Comparison of ENCODE assay signal across 20 mouse cellular contexts in the genomic region with DNA sequence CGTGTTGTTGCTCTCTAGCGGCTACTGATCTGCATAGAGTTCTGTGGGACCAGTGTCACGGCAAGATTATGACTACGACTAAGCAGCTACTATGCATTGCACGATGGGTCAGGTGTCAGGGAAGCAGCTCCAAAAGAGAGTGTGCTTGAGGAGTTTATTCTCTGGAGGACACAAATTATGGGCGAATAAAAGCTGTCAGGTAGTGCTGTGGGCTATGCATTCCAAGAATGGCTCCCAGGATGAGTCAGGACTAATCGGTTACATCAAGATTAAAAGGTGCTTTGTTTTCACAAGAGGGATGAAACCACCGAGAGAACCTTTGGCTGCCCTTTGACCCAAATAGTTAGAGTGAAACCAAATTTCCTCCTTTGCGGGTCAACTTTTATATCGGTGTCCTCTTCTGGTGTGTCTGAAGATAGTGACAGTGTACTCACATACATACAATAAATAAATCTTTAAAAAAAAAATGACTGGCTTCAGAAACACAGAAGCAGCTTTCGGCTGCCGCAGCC. TPM values are rescaled to one million over a fixed set of nuclear protein-coding genes. Genes with fewer than 3 reads are reported as not detected.
DNase-seq lines count a peak whose midpoint lies in the region; ATAC-seq and TF ChIP-seq lines count a peak whose summit lies in the region.
"Had no signal": no experiment of that assay in that cellular context is flagged by ENCODE, and none has a peak within 500 bp of the region (broad histone marks: within the 10 kb centered on the region; RNA-seq: fewer than 3 reads in every experiment).

No protein-coding gene starts in this region.

- no peaks in the 10 kb centered on the region; the same call in 1 of the 2 replicates for H3K4me1 ChIP-seq in liver, adult 2 months (ENCODE audit: control insufficient read depth, insufficient read depth, low read length)
- peaks cover 14% of the 10 kb centered on the region for H3K4me1 ChIP-seq in hindbrain, embryonic 14.5 days (replicated peaks; ENCODE audit: control insufficient read depth, insufficient read depth, low read length)
- peaks cover 17% of the 10 kb centered on the region for H3K4me1 ChIP-seq in midbrain, embryonic 15.5 days
- 0 out of 2 replicates have a peak, but pooled peaks cover 8% of the 10 kb centered on the region for H3K4me1 ChIP-seq in kidney, embryonic 15.5 days

- H3K4me3 ChIP-seq in liver, adult 2 months (ENCODE audit: insufficient read depth, low read depth, low read length) = no peak overlapping the region
- no peak overlapping the region for H3K4me3 ChIP-seq in hindbrain, embryonic 14.5 days (replicated peaks; ENCODE audit: low read length)
- H3K4me3 ChIP-seq in midbrain, embryonic 15.5 days = no peak overlapping the region
- H3K4me3 ChIP-seq in kidney, embryonic 15.5 days (replicated peaks) = no peak overlapping the region
- H3K4me3 ChIP-seq: embryonic facial prominence, embryonic 10.5 days; erythroblast, embryonic 14.5 days; gastrocnemius, adult 2 months had no signal

- peaks cover 9% of the 10 kb centered on the region; the same call in 1 of the 2 replicates for H3K36me3 ChIP-seq in liver, adult 2 months (ENCODE audit: control insufficient read depth, insufficient read depth, low read length)
- H3K36me3 ChIP-seq in hindbrain, embryonic 14.5 days (replicated peaks; ENCODE audit: control insufficient read depth, insufficient read depth) = peaks cover 8% of the 10 kb centered on the region; the same call in 1 of the 2 replicates
- no peaks in the 10 kb centered on the region for H3K36me3 ChIP-seq in midbrain, embryonic 15.5 days (replicated peaks)
- H3K36me3 ChIP-seq in kidney, embryonic 15.5 days = peaks cover 24% of the 10 kb centered on the region

- 40% methylated on average over 12 of the region's 12 CpGs for WGBS in liver, adult 2 months
- 70% methylated on average over 12 of the region's 12 CpGs for WGBS in hindbrain, embryonic 14.5 days
- WGBS in midbrain, embryonic 15.5 days = 76% methylated on average over 12 of the region's 12 CpGs
- 62% methylated on average over 12 of the region's 12 CpGs for WGBS in kidney, embryonic 15.5 days

- H3K9me3 ChIP-seq in hindbrain, embryonic 14.5 days (ENCODE audit: control insufficient read depth, low read length) = no peaks in the 10 kb centered on the region
- no peaks in the 10 kb centered on the region for H3K9me3 ChIP-seq in midbrain, embryonic 15.5 days
- no peaks in the 10 kb centered on the region for H3K9me3 ChIP-seq in kidney, embryonic 15.5 days (replicated peaks)
- H3K9me3 ChIP-seq: embryonic facial prominence, embryonic 10.5 days had no signal

- TF ChIP-seq CTCF in liver, adult 2 months (IDR thresholded peaks at IDR 0.05; ENCODE audit: low read depth, low read length) = no peak

- no peaks in the 10 kb centered on the region for H3K27me3 ChIP-seq in liver, adult 2 months (ENCODE audit: control insufficient read depth, insufficient read depth, low read length)
- no peaks in the 10 kb centered on the region for H3K27me3 ChIP-seq in hindbrain, embryonic 14.5 days (ENCODE audit: control insufficient read depth, insufficient read depth, low read length)
- H3K27me3 ChIP-seq in midbrain, embryonic 15.5 days (replicated peaks) = no peaks in the 10 kb centered on the region
- H3K27me3 ChIP-seq in kidney, embryonic 15.5 days = no peaks in the 10 kb centered on the region

- H3K79me2 ChIP-seq in liver, adult 2 months (ENCODE audit: control insufficient read depth, insufficient read depth, low read length) = no peaks in the 10 kb centered on the region

- no peak for TF ChIP-seq POLR2A in liver, adult 2 months (IDR thresholded peaks at IDR 0.05; ENCODE audit: extremely low read depth, insufficient read depth, low read length)

- no peak for ATAC-seq in hindbrain, embryonic 14.5 days (ENCODE audit: low FRiP score)
- ATAC-seq in midbrain, embryonic 15.5 days (replicated peaks) = no peak
- no peak for ATAC-seq in kidney, embryonic 15.5 days (replicated peaks; ENCODE audit: low FRiP score)

- no peak overlapping the region for H3K4me2 ChIP-seq in hindbrain, embryonic 14.5 days (replicated peaks)
- H3K4me2 ChIP-seq in midbrain, embryonic 15.5 days = no peak overlapping the region
- H3K4me2 ChIP-seq in kidney, embryonic 15.5 days = no peak overlapping the region

- H3K9ac ChIP-seq in liver, adult 2 months (ENCODE audit: low read depth, low read length) = no peak overlapping the region
- no peak overlapping the region for H3K9ac ChIP-seq in hindbrain, embryonic 14.5 days
- no peak overlapping the region for H3K9ac ChIP-seq in midbrain, embryonic 15.5 days
- H3K9ac ChIP-seq in kidney, embryonic 15.5 days = no peak overlapping the region

- DNase-seq in liver, adult 2 months (ENCODE audit: extremely low read depth, low read depth, low spot score) = peak; percentile 68
- DNase-seq in liver = no peak
- DNase-seq in fat pad, adult 2 months (ENCODE audit: extremely low read depth, low read depth, low spot score) = peak; percentile 40
- DNase-seq in hindbrain, embryonic 14.5 days (ENCODE audit: low spot score) = no peak
- DNase-seq in embryo, embryonic 11 days = no peak
- no peak for DNase-seq in kidney, adult 8-10 months
- DNase-seq: B cell, adult 2 months; cerebellum, adult 11 months; cerebellum, postnatal 25 days; gastrocnemius, adult 2 months; heart, adult 18-20 months; heart, postnatal 14 days; kidney, adult 9 months; lung, adult 2 months; lung, postnatal 4 days; right cerebral cortex, postnatal 25 days had no signal

- H3K27ac ChIP-seq in liver, adult 2 months (replicated peaks; ENCODE audit: insufficient read depth, low read depth, low read length) = peak overlapping the region; percentile 16; the same call in 1 of the 2 replicates
- peak overlapping the region; percentile 80 for H3K27ac ChIP-seq in hindbrain, embryonic 14.5 days
- H3K27ac ChIP-seq in midbrain, embryonic 15.5 days = peak overlapping the region; percentile 67
- H3K27ac ChIP-seq in kidney, embryonic 15.5 days = no peak overlapping the region
- H3K27ac ChIP-seq: embryonic facial prominence, embryonic 10.5 days; gastrocnemius, adult 2 months had no signal

RNA-seq across cellular contexts. Expression of gene Slirp, which starts 23.7 kb away (rescaled TPM):
- 25.3 and 29.7 TPM in 2 replicates for total RNA-seq in liver, adult 2 months (2014; rRNA removed)
- 11.1 and 15.6 TPM in 2 replicates for polyA plus RNA-seq in liver, adult 2 months (2012; rRNA removed)
- polyA plus RNA-seq in hindbrain, embryonic 14.5 days (2014; fragmentation: Nextera tagmentation; extraction: Ambion mirVana) = 195 and 248 TPM in 2 replicates
- 222 and 229 TPM in 2 replicates for polyA plus RNA-seq in midbrain, embryonic 15.5 days (2015; fragmentation: Nextera tagmentation; extraction: Ambion mirVana)
- polyA plus RNA-seq in kidney, embryonic 15.5 days (2015; fragmentation: Nextera tagmentation; extraction: Ambion mirVana) = 310 and 326 TPM in 2 replicates
- polyA plus RNA-seq: erythroblast, embryonic 14.5 days had no signal

RNA-seq across cellular contexts. Expression of gene Alkbh1, which starts 23.8 kb away (rescaled TPM):
- total RNA-seq in liver, adult 2 months (2014; rRNA removed) = 8.4 and 10.3 TPM in 2 replicates
- polyA plus RNA-seq in liver, adult 2 months (2012; rRNA removed) = 4.9 and 11.1 TPM in 2 replicates
- polyA plus RNA-seq in hindbrain, embryonic 14.5 days (2014; fragmentation: Nextera tagmentation; extraction: Ambion mirVana) = 28.7 and 36.3 TPM in 2 replicates
- polyA plus RNA-seq in midbrain, embryonic 15.5 days (2015; fragmentation: Nextera tagmentation; extraction: Ambion mirVana) = 39.0 and 47.3 TPM in 2 replicates
- polyA plus RNA-seq in kidney, embryonic 15.5 days (2015; fragmentation: Nextera tagmentation; extraction: Ambion mirVana) = 61.9 and 64.6 TPM in 2 replicates

RNA-seq across cellular contexts. Expression of gene Sptlc2, which starts 31.9 kb away (rescaled TPM):
- 13.8 and 14.4 TPM in 2 replicates for total RNA-seq in liver, adult 2 months (2014; rRNA removed)
- polyA plus RNA-seq in liver, adult 2 months (2012; rRNA removed) = 4.3 and 6.5 TPM in 2 replicates
- 72.0 and 72.5 TPM in 2 replicates for polyA plus RNA-seq in hindbrain, embryonic 14.5 days (2014; fragmentation: Nextera tagmentation; extraction: Ambion mirVana)
- polyA plus RNA-seq in midbrain, embryonic 15.5 days (2015; fragmentation: Nextera tagmentation; extraction: Ambion mirVana) = 59.4 and 68.5 TPM in 2 replicates
- polyA plus RNA-seq in kidney, embryonic 15.5 days (2015; fragmentation: Nextera tagmentation; extraction: Ambion mirVana) = 75.4 and 78.5 TPM in 2 replicates

RNA-seq across cellular contexts. Expression of gene Snw1, which starts 52.0 kb away (rescaled TPM):
- total RNA-seq in liver, adult 2 months (2014; rRNA removed) = 23.8 and 34.8 TPM in 2 replicates
- polyA plus RNA-seq in liver, adult 2 months (2012; rRNA removed) = 3.8 and 4.3 TPM in 2 replicates
- 101 and 102 TPM in 2 replicates for polyA plus RNA-seq in hindbrain, embryonic 14.5 days (2014; fragmentation: Nextera tagmentation; extraction: Ambion mirVana)
- 103 and 106 TPM in 2 replicates for polyA plus RNA-seq in midbrain, embryonic 15.5 days (2015; fragmentation: Nextera tagmentation; extraction: Ambion mirVana)
- polyA plus RNA-seq in kidney, embryonic 15.5 days (2015; fragmentation: Nextera tagmentation; extraction: Ambion mirVana) = 135 and 136 TPM in 2 replicates

Comparison
In these comparisons a context has a peak if more than half of its experiments do, and no peak if none do; other contexts are left out.
1. DNase-seq: peak in liver, adult 2 months (single experiment) and fat pad, adult 2 months (single experiment); none in liver (single experiment), hindbrain, embryonic 14.5 days (single experiment), embryo, embryonic 11 days (single experiment) and kidney, adult 8-10 months (0 of 2).
2. RNA of gene Slirp, which starts 23.7 kb away (polyA plus RNA-seq): 310 to 326 TPM in kidney, embryonic 15.5 days, 195 to 248 TPM in hindbrain, embryonic 14.5 days and 222 to 229 TPM in midbrain, embryonic 15.5 days; 11.1 to 15.6 TPM in liver, adult 2 months; every median in the first group is over 10 times any median in the second.